Mouse (Mus musculus) cerebellum, adult 2 months (tissue): ENCODE measurements around the gene Snx4. TPM values are rescaled to one million over a fixed set of nuclear protein-coding genes. Genes with fewer than 3 reads are reported as not detected.

Experiments used
- DNase-seq, 2 experiments: peaks; one replicate each; pipeline ENCODE4 v3.0.0; 2021
- H3K27ac ChIP-seq: fragments of 200-500 bp; 2 replicates; pipeline ENCODE4 v1.5.1; 2012; ENCODE audit warnings: low read length, control low read depth, inconsistent platforms; ENCODE audit not compliant: insufficient read depth
- H3K27me3 ChIP-seq: fragments of 200-500 bp; 2 replicates; pipeline ENCODE4 v1.6.1; 2012; ENCODE audit warnings: inconsistent platforms, mild to moderate bottlenecking, low read length, moderate library complexity; ENCODE audit not compliant: control insufficient read depth, insufficient read depth
- H3K4me1 ChIP-seq: fragments of 200-500 bp; 2 replicates; pipeline ENCODE4 v1.6.1; 2011; ENCODE audit warnings: low read length; ENCODE audit not compliant: control insufficient read depth, insufficient read depth
- H3K4me3 ChIP-seq: fragments of 200-500 bp; replicated peaks from 2 replicates; pipeline ENCODE3; 2011; ENCODE audit warnings: mild to moderate bottlenecking, low read depth, low read length, control low read depth; ENCODE audit not compliant: insufficient read depth
- CTCF ChIP-seq: fragments of 200-500 bp; IDR thresholded peaks from 2 replicates; pipeline ENCODE4 v1.5.1; 2011; ENCODE audit warnings: low read depth, mild to moderate bottlenecking, control low read depth, low read length, moderate library complexity, borderline replicate concordance; ENCODE audit not compliant: insufficient read depth
- POLR2A ChIP-seq: fragments of 200-500 bp; IDR thresholded peaks from 2 replicates; pipeline ENCODE4 v1.6.1; 2011; ENCODE audit warnings: low read length, control low read depth, borderline replicate concordance; ENCODE audit not compliant: insufficient read depth
- WGBS: fragments of 180-500 bp; shearing (Covaris S2); methylation state at CpG from one replicate; pipeline ENCODE4 v1.1.7; 2018; 5-methylcytosine and 5-hydroxymethylcytosine counted together
- polyA plus RNA-seq: library from polyadenylated mRNA; depleted of rRNA; stranded (reverse); fragments of >200 nt; gene quantifications from 2 replicates; pipeline ENCODE4 v1.2.3, GENCODE M21; 2012

Snx4 gene
- polyA plus RNA-seq, 1 experiment: 24.8 TPM

DNA sequence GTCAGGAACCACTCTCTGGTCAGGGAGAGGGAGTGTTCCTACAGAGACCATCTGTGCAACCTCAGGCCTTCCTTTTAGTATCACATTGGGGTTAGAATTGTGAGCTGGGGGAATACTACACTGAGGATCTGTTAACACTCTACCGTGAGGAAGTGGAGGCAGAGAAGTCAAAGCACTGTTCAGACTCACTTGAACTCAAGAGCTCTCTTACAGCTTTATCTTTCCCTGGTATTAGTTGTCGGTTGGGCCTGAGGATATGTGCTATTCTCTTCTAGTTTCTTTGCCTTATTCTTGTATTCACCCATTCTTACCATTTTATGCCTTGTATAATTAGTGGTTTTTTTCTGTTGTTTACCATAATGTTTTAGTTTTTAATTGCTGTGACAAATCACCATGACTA, 7.3 kb downstream of the Snx4 start:
- no peaks in the 10 kb centered on the region for H3K27me3 ChIP-seq
- WGBS: 51% methylated on average over 2 of the region's 2 CpGs
- peaks cover 7% of the 10 kb centered on the region; the same call in 1 of the 2 replicates for H3K4me1 ChIP-seq
- no peak overlapping the region for H3K27ac ChIP-seq
- no peak for DNase-seq
- TF ChIP-seq CTCF (no peak), POLR2A (no peak)
- no peak overlapping the region for H3K4me3 ChIP-seq

DNA sequence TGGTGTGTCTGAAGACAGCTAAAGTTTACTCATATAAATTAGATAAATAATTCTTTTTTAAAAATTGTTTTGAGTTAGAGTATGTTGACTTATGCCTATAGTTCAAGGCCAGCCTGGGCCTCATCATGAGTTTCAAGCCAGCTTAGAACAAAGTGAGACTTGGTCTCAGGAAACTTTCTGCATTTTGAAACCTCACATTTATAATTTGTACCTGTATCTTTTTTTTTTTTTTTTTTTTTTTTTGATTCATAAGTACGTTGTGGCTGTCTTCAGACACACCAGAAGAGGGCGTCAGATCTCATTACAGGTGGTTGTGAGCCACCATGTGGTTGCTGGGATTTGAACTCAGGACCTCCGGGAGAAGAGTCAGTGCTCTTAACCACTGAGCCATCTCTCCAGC, 8.6 kb downstream of the Snx4 start:
- H3K4me3 ChIP-seq: no peak overlapping the region
- no peak overlapping the region for H3K27ac ChIP-seq
- WGBS: 88% methylated on average over 3 of the region's 3 CpGs
- no peak for DNase-seq
- no peak for TF ChIP-seq CTCF
- TF ChIP-seq POLR2A: no peak
- no peaks in the 10 kb centered on the region for H3K27me3 ChIP-seq
- peaks cover 7% of the 10 kb centered on the region; the same call in 1 of the 2 replicates for H3K4me1 ChIP-seq

DNA sequence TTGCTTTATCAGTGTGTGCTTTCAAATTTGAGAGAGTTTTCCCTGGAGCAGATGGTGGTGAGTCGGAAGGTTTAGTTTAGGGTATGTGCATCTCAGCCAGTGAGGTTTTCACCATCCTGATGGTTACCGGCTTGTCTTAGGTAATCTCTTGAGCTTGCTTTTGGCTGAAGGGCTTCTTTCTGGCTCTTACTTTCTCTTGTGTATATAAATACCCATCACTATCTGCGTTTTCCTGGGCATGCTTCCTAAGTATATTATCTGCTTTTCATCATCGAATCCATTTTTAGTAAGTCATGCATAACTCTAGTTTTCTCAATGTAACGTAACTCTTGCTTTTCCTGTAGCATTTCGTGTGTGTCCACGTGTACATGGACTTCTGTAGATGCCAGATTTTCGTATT, 9.6 kb downstream of the Snx4 start:
- no peak for DNase-seq
- TF ChIP-seq CTCF (no peak), POLR2A (no peak)
- no peaks in the 10 kb centered on the region for H3K27me3 ChIP-seq
- 60% methylated on average over 8 of the region's 8 CpGs for WGBS
- peaks cover 7% of the 10 kb centered on the region; the same call in 1 of the 2 replicates for H3K4me1 ChIP-seq
- no peak overlapping the region for H3K27ac ChIP-seq
- no peak overlapping the region for H3K4me3 ChIP-seq

- TF ChIP-seq CTCF (no peak), POLR2A (no peak)
- DNase-seq: no peak
- WGBS: 97% methylated on average over 2 of the region's 2 CpGs
- peaks cover 7% of the 10 kb centered on the region; the same call in 1 of the 2 replicates for H3K4me1 ChIP-seq
- H3K27me3 ChIP-seq: no peaks in the 10 kb centered on the region
- H3K27ac ChIP-seq: no peak overlapping the region
- H3K4me3 ChIP-seq: no peak overlapping the region
Measured at GRCm38 (mm10) chr16:33261584-33262061, 10.4 kb downstream of the Snx4 start.

- Histone ChIP-seq H3K27ac (no peak overlapping the region), H3K4me1 (peaks cover 7% of the 10 kb centered on the region; the same call in 1 of the 2 replicates), H3K4me3 (no peak overlapping the region), H3K27me3 (no peaks in the 10 kb centered on the region)
- no peak for DNase-seq
- TF ChIP-seq POLR2A (no peak), CTCF (no peak)
- 85% methylated on average over 1 of the region's 1 CpGs for WGBS
Measured at GRCm38 (mm10) chr16:33262096-33262495, 10.9 kb downstream of the Snx4 start.

DNA sequence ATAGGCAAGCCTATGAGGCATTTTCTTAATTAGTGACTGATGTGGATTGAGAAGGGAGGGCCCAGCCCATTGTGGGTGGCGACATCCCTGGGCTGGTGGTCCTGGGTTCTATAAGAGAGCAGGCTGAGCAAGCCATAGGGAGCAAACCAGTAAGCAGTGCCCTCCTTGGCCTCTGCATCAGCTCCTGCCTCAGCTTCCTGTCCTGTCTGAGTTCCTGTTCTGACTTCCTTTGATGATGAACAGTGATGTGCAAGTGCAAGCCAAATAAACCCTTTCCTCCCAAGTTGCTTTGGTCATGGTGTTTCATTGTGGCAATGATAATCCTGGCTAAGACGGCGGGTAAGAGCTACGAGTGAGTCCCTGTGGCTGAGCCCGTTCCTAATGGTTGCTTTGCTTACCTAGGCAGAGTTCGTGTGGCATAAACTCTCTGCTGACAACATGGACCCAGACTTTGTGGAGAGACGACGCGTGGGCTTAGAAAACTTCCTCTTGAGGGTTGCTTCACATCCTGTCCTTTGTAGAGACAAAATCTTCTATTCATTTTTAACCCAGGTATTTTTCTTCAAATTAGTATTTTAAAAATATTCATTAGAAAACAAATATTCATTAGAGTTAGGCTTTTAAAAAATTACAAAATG, 16.5 kb downstream of the Snx4 start:
- Histone ChIP-seq H3K27ac (no peak overlapping the region), H3K27me3 (no peaks in the 10 kb centered on the region), H3K4me1 (no peaks in the 10 kb centered on the region), H3K4me3 (no peak overlapping the region)
- WGBS: 89% methylated on average over 9 of the region's 9 CpGs
- no peak for DNase-seq
- TF ChIP-seq CTCF (no peak), POLR2A (no peak)

- no peak for DNase-seq
- H3K4me1 ChIP-seq: no peaks in the 10 kb centered on the region
- H3K4me3 ChIP-seq: no peak overlapping the region
- no peak for TF ChIP-seq CTCF
- no peaks in the 10 kb centered on the region for H3K27me3 ChIP-seq
- 95% methylated on average over 4 of the region's 4 CpGs for WGBS
- no peak overlapping the region for H3K27ac ChIP-seq
Measured at GRCm38 (mm10) chr16:33271824-33272223, 20.6 kb downstream of the Snx4 start.

DNA sequence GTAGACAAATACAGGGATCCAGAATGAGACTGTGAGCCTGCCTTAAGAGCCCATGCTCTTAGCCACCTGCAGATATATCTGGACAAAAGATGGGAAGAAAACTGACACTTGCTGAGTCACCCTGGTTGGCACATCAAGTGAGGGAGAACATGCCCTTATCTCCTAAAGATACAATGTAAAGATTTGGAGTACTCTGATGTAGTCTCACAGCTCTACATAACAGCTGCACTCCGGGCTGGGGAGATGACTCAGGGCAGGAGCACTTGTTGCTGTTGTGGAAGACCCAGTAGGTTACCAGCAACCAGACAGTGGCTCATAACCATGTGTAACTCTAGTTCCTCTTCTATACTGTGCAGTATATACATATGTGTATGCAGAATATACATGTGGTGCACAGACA, 31.8 kb downstream of the Snx4 start:
- DNase-seq: no peak
- H3K4me3 ChIP-seq: no peak overlapping the region
- TF ChIP-seq POLR2A: no peak
- TF ChIP-seq CTCF: no peak
- no peak overlapping the region for H3K27ac ChIP-seq
- H3K4me1 ChIP-seq: no peaks in the 10 kb centered on the region
- 97% methylated on average over 1 of the region's 1 CpGs for WGBS
- H3K27me3 ChIP-seq: no peaks in the 10 kb centered on the region
